Mouse (Mus musculus): ENCODE measurements at regions not wholly inside any gene's neighbourhood (a gene's known extent, or its start where the extent isn't known, plus 50 kb on each side); places are given as distances from the start of the nearest gene placed in this dataset.

DNA sequence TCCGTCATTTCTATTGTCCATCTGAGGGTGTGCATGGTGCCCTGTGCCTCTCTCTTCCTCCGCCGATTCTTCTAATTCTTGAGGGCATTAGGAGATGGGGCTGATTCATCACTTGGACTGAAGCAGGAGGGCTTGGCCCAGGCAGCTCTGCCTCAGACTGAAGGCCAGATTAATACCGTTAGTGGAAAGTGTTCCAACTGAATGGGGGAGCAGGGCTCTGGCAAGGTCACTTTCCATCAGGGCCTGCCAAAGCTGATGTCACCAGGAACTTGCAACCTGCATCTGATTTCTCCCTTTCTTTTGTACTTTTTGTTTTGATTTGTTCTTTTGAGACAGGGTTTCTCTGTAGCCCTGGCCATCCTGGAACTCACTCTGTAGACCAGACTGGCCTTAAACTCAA is 69.3 kb upstream of the Plxnc1 start:
- ATAC-seq (ENCODE audit: insufficient read depth, low FRiP score, low TSS enrichment), result no peak
- no peaks in the 10 kb centered on the region for H3K27me3 ChIP-seq (ENCODE audit: control insufficient read depth, insufficient read depth, low read length)

DNA sequence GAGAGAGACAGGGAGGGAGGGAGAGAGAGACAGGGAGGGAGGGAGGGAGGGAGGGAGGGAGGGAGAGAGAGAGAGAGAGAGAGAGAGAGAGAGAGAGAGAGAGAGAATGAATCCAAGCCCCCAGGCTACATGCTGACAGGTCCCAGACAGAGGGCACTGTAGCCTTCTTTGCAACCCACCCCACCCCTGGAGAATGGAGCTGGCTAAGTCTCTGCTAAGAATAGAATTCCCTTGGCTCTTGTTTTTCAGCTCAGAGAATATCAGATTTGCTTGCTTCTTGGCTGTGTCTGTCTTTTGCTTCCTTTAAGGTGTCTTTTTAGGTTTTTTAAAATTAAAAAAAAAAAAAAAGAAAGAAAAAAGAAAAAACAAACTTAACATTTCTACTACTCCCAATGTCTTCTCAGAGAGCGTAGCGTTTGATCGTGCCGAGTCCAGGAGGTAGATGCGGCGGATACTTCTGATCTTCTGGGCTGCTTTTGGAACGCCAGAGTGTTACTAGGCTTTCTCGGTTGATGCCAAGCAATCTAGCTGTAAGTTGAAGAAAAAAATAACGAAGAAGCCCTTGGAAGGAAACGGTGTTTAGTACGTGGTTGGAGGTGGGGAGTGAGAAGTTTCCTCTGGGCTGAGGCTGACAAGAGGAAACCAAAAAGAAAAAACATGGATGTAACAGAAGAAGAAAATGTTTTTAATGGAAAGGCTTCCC is 68.7 kb upstream of the Plxnc1 start:
- WGBS, result 93% methylated on average over 11 of the region's 11 CpGs
- no peaks in the 10 kb centered on the region for H3K36me3 ChIP-seq (ENCODE audit: control insufficient read depth, insufficient read depth, low read length)

More for the DNA sequence above, 69.3 kb upstream of the Plxnc1 start:
- no peaks in the 10 kb centered on the region for H3K4me1 ChIP-seq (ENCODE audit: control insufficient read depth, insufficient read depth, low read length)
- DNase-seq (ENCODE audit: low spot score), result no peak
- H3K4me2 ChIP-seq (ENCODE audit: low read depth), result no peak overlapping the region
- no peak overlapping the region for H3K4me3 ChIP-seq (ENCODE audit: low read depth, low read length)
- no peak overlapping the region for H3K27ac ChIP-seq (ENCODE audit: low read depth, low read length)
- no peaks in the 10 kb centered on the region for H3K36me3 ChIP-seq (ENCODE audit: control insufficient read depth, insufficient read depth, low read length)
- no peak overlapping the region for H3K9ac ChIP-seq (ENCODE audit: low read length)
- no peaks in the 10 kb centered on the region for H3K9me3 ChIP-seq (ENCODE audit: control insufficient read depth, low read length)
- WGBS, result 93% methylated on average over 4 of the region's 4 CpGs

DNA sequence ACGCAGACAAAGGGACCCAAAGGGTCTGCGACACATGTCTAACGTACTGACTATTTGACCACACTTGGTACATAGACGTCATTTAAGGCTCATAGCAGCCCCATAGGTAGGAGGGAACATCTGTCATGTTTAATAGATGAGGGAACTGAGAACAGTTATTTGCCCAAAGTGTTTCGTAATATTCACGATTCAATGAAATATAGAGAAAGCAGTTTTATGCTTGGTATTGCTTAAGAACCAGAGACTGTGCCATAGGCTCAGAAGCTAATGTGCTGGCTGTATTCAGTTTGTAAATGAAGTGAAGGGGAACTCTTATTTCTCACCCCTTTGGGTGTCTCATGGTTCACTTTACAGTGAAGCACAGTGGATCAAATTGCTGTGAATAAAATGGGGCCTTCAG is 65.7 kb upstream of the Plxnc1 start:
- no peaks in the 10 kb centered on the region for H3K27me3 ChIP-seq (ENCODE audit: control insufficient read depth, insufficient read depth, low read length)

More for the DNA sequence above, 68.7 kb upstream of the Plxnc1 start:
- H3K4me1 ChIP-seq (ENCODE audit: control insufficient read depth, insufficient read depth, low read length), result no peaks in the 10 kb centered on the region
- no peak overlapping the region for H3K9ac ChIP-seq (ENCODE audit: low read length)
- ATAC-seq (ENCODE audit: insufficient read depth, low FRiP score, low TSS enrichment) (no peak), DNase-seq (ENCODE audit: low spot score) (no peak)
- no peaks in the 10 kb centered on the region for H3K27me3 ChIP-seq (ENCODE audit: control insufficient read depth, insufficient read depth, low read length)
- no peaks in the 10 kb centered on the region for H3K9me3 ChIP-seq (ENCODE audit: control insufficient read depth, low read length)
- no peak overlapping the region for H3K4me2 ChIP-seq (ENCODE audit: low read depth)
- H3K27ac ChIP-seq (ENCODE audit: low read depth, low read length), result no peak overlapping the region
- H3K4me3 ChIP-seq (ENCODE audit: low read depth, low read length), result no peak overlapping the region

DNA sequence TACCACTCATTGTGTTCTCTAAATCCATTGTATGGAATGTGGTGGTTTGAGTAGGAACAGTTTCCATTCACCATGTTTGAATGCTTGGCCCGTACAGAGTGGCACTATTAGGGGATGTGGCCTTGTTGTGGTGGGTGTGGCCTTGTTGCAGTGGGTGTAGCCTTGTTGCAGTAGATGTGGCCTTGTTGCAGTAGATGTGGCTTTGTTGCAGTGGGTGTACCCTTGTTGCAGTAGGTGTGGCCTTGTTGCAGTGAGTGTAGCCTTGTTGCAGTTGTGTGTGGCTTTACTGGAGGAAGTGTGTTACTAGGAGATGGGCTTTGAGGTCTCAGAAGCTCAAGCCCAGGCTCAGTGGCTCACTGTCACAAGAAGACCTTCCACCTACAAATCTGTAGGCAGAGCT is 64.4 kb upstream of the Plxnc1 start:
- Histone ChIP-seq H3K27ac (ENCODE audit: low read depth, low read length) (no peak overlapping the region), H3K27me3 (ENCODE audit: control insufficient read depth, insufficient read depth, low read length) (no peaks in the 10 kb centered on the region), H3K9me3 (ENCODE audit: control insufficient read depth, low read length) (no peaks in the 10 kb centered on the region), H3K9ac (ENCODE audit: low read length) (no peak overlapping the region), H3K4me3 (ENCODE audit: low read depth, low read length) (no peak overlapping the region), H3K4me2 (ENCODE audit: low read depth) (no peak overlapping the region), H3K36me3 (ENCODE audit: control insufficient read depth, insufficient read depth, low read length) (no peaks in the 10 kb centered on the region), H3K4me1 (ENCODE audit: control insufficient read depth, insufficient read depth, low read length) (no peaks in the 10 kb centered on the region)
- WGBS, result 87% methylated on average over 1 of the region's 1 CpGs
- DNase-seq (ENCODE audit: low spot score) (no peak), ATAC-seq (ENCODE audit: insufficient read depth, low FRiP score, low TSS enrichment) (no peak)

More for the DNA sequence above, 65.7 kb upstream of the Plxnc1 start:
- no peaks in the 10 kb centered on the region for H3K36me3 ChIP-seq (ENCODE audit: control insufficient read depth, insufficient read depth, low read length)
- DNase-seq (ENCODE audit: low spot score) (no peak), ATAC-seq (ENCODE audit: insufficient read depth, low FRiP score, low TSS enrichment) (no peak)
- H3K27ac ChIP-seq (ENCODE audit: low read depth, low read length), result no peak overlapping the region
- no peak overlapping the region for H3K4me2 ChIP-seq (ENCODE audit: low read depth)
- H3K4me1 ChIP-seq (ENCODE audit: control insufficient read depth, insufficient read depth, low read length), result no peaks in the 10 kb centered on the region
- WGBS, result 94% methylated on average over 6 of the region's 6 CpGs
- H3K9me3 ChIP-seq (ENCODE audit: control insufficient read depth, low read length), result no peaks in the 10 kb centered on the region
- no peak overlapping the region for H3K9ac ChIP-seq (ENCODE audit: low read length)
- H3K4me3 ChIP-seq (ENCODE audit: low read depth, low read length), result no peak overlapping the region

DNA sequence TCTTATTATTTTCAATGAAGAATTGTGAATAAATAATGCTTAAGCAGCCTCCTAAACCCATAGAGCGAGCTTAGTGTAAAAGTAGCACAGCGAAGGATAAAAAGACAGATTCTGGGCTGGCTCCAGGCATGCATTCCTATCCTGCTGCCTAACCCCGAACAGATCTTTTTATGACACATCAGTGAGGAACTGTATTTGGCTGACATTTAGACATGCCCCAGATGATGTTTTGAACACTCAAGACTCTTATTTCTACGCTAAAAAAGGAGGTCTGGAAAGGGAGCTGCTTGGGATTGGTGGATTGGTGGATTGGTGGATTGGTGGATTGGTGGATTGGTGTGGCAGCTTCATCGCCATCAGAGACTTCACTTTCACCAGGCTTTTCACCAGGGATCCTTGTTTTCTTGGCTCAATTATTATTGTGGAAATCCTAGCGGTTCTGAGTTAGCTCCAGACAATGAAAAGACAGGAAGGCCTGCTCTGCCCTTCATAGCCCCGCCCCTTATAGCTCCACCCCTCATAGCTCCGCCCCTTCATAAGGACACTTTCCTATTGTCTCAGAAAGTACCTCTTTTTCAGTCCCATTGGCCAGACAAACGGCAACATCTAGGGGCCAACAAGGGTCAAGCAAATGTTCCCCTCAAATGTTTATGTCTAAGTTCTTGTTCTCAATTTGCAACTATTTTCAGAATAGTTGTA is 59.6 kb upstream of the Plxnc1 start:
- no peak for ATAC-seq (ENCODE audit: insufficient read depth, low FRiP score, low TSS enrichment)

DNA sequence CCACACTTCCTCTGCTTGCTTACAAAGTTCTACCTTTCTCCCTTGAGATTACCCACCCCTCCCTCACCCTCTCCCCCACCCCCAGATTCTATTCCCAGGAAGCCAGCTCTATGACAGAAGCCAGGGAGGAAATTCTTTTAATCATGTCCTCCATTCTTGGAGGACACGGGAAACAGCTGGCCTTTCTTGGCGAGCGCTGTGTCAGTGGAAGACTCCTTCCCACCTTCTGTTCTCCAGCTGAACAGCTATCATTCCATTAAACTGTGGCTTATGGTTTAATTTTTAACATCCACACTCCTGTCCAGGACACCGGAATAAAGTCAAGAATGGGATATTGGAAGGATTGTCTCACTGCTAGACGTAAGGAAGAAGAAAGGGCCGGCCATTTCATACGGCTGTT is 59.0 kb upstream of the Plxnc1 start:
- H3K9me3 ChIP-seq (ENCODE audit: control insufficient read depth, low read length), result no peaks in the 10 kb centered on the region
- no peak overlapping the region for H3K9ac ChIP-seq (ENCODE audit: low read length)
- DNase-seq (ENCODE audit: low spot score), result no peak
- H3K4me1 ChIP-seq (ENCODE audit: control insufficient read depth, insufficient read depth, low read length), result no peaks in the 10 kb centered on the region
- H3K4me2 ChIP-seq (ENCODE audit: low read depth), result no peak overlapping the region
- ATAC-seq (ENCODE audit: insufficient read depth, low FRiP score, low TSS enrichment), result no peak
- WGBS, result 95% methylated on average over 7 of the region's 7 CpGs
- no peak overlapping the region for H3K4me3 ChIP-seq (ENCODE audit: low read depth, low read length)
- H3K36me3 ChIP-seq (ENCODE audit: control insufficient read depth, insufficient read depth, low read length), result no peaks in the 10 kb centered on the region
- H3K27me3 ChIP-seq (ENCODE audit: control insufficient read depth, insufficient read depth, low read length), result no peaks in the 10 kb centered on the region
- no peak overlapping the region for H3K27ac ChIP-seq (ENCODE audit: low read depth, low read length)

More for the DNA sequence above, 59.6 kb upstream of the Plxnc1 start:
- H3K9ac ChIP-seq (ENCODE audit: low read length), result no peak overlapping the region
- WGBS, result 87% methylated on average over 9 of the region's 9 CpGs
- no peaks in the 10 kb centered on the region for H3K9me3 ChIP-seq (ENCODE audit: control insufficient read depth, low read length)
- no peaks in the 10 kb centered on the region for H3K4me1 ChIP-seq (ENCODE audit: control insufficient read depth, insufficient read depth, low read length)
- no peak overlapping the region for H3K4me3 ChIP-seq (ENCODE audit: low read depth, low read length)
- H3K27me3 ChIP-seq (ENCODE audit: control insufficient read depth, insufficient read depth, low read length), result no peaks in the 10 kb centered on the region
- no peaks in the 10 kb centered on the region for H3K36me3 ChIP-seq (ENCODE audit: control insufficient read depth, insufficient read depth, low read length)
- H3K4me2 ChIP-seq (ENCODE audit: low read depth), result no peak overlapping the region
- no peak overlapping the region for H3K27ac ChIP-seq (ENCODE audit: low read depth, low read length)
- DNase-seq (ENCODE audit: low spot score), result no peak

DNA sequence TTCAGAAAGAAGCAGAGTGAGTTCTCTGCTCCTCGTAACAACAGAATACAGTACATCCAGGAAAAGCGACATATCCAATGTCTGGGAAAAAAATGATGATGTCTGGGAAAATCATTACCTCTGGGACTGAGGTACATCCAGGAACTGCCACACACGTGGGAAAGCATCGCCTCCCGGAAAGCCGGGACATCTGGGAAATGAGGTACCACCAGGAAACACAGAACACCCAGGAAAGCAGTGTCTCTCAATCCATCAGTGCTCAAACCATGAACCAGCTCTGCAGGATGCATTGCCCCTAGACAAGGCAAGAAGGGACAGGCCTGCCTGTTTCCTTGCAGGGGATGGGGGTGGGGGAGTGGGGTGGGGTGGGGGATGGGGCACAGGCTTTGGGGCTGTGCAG is 57.0 kb upstream of the Plxnc1 start:
- Histone ChIP-seq H3K27ac (ENCODE audit: low read depth, low read length) (no peak overlapping the region), H3K4me3 (ENCODE audit: low read depth, low read length) (no peak overlapping the region), H3K4me1 (ENCODE audit: control insufficient read depth, insufficient read depth, low read length) (no peaks in the 10 kb centered on the region), H3K4me2 (ENCODE audit: low read depth) (no peak overlapping the region), H3K27me3 (ENCODE audit: control insufficient read depth, insufficient read depth, low read length) (no peaks in the 10 kb centered on the region), H3K9ac (ENCODE audit: low read length) (no peak overlapping the region), H3K36me3 (ENCODE audit: control insufficient read depth, insufficient read depth, low read length) (no peaks in the 10 kb centered on the region), H3K9me3 (ENCODE audit: control insufficient read depth, low read length) (no peaks in the 10 kb centered on the region)
- DNase-seq (ENCODE audit: low spot score) (no peak), ATAC-seq (ENCODE audit: insufficient read depth, low FRiP score, low TSS enrichment) (no peak)
- 56% methylated on average over 6 of the region's 6 CpGs for WGBS

DNA sequence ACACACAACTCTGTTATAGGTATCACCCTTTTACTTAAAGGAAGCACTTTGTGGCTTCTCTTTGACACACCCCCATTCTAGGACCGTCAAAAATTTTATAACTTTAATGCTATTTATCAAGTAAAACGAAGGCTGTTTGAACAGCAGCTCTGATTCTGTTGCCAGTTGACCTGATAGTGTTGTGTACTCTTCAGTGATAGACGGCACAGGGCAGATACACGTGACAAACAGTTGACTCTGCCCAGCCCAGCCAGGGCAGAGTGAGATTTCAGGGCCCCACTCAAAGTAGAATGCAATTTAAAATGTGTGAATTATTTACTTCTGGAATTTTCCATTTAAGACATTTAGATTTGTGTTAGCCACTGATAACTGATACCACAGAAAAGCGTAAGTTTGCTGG is 55.1 kb upstream of the Plxnc1 start:
- Histone ChIP-seq H3K27me3 (ENCODE audit: control insufficient read depth, insufficient read depth, low read length) (no peaks in the 10 kb centered on the region), H3K4me2 (ENCODE audit: low read depth) (no peak overlapping the region), H3K9ac (ENCODE audit: low read length) (no peak overlapping the region), H3K36me3 (ENCODE audit: control insufficient read depth, insufficient read depth, low read length) (no peaks in the 10 kb centered on the region), H3K4me1 (ENCODE audit: control insufficient read depth, insufficient read depth, low read length) (no peaks in the 10 kb centered on the region), H3K27ac (ENCODE audit: low read depth, low read length) (no peak overlapping the region), H3K9me3 (ENCODE audit: control insufficient read depth, low read length) (no peaks in the 10 kb centered on the region), H3K4me3 (ENCODE audit: low read depth, low read length) (no peak overlapping the region)
- ATAC-seq (ENCODE audit: insufficient read depth, low FRiP score, low TSS enrichment), result no peak
- 92% methylated on average over 5 of the region's 5 CpGs for WGBS
- DNase-seq (ENCODE audit: low spot score), result no peak

Data from neural tube, embryonic 11.5 days (tissue).